Mouse (Mus musculus) kidney, adult 18-20 months (tissue): ENCODE results near the gene Hoxb5.

ENCODE experiments used
- DNase-seq: peaks from one replicate; pipeline ENCODE4 v3.0.0; 2021

Gene Hoxb5

GRCm38 (mm10) chr11:96342576-96342930 is 39.4 kb downstream of the Hoxb5 start:
- DNase-seq: peak; percentile 49

GRCm38 (mm10) chr11:96343206-96343745 is 40.1 kb downstream of the Hoxb5 start:
- DNase-seq: peak; percentile 48

DNA sequence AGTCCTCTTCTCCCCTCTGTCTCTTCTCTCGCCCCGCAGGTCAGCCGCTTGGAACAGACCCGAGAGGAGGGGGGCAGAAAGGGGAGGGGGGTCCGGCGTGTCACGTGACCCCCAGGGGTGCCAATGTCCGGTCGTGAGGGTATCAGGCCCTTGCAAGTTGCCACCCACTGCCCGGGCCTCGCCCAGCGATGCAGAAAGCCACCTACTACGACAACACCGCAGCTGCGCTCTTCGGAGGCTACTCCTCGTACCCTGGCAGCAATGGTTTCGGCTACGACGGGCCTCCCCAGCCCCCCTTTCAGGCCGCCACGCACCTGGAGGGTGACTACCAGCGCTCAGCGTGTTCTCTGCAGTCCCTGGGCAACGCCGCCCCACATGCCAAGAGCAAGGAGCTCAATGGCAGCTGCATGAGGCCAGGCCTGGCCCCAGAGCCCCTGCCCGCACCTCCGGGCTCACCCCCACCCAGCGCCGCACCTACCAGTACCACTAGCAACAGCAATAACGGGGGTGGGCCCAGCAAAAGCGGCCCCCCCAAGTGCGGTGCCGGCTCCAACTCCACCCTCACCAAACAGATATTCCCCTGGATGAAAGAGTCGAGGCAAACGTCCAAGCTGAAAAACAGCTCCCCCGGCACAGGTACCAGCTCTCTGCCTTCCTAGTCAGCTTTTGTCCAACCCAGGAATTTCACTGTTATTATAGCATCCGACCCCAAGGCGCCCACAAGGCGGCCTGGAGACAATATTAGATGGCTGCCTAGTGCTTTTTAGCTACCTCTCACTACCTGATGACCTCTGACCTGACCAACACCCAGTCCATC is 41.1 kb downstream of the Hoxb5 start:
- peak; percentile 67 for DNase-seq

DNA sequence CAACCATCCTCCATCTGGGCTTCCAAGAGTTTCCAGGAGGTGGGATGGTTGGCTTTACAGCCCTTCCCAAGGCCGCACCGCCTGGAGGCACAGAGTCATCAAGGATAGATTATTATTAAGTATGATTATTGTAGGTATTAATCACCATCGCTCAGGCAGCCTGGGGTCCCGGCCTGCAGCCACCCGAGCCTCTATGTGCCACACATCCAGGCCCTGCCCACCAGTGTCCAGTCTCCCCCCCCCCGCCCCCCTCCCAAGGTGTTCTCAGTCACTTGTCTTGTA is 41.7 kb downstream of the Hoxb5 start:
- DNase-seq: no peak

- peak; percentile 41 for DNase-seq
Observed at GRCm38 (mm10) chr11:96345220-96345892, 42.2 kb downstream of the Hoxb5 start.

GRCm38 (mm10) chr11:96345893-96346806 is 43.0 kb downstream of the Hoxb5 start:
- peak; percentile 79 for DNase-seq

DNA sequence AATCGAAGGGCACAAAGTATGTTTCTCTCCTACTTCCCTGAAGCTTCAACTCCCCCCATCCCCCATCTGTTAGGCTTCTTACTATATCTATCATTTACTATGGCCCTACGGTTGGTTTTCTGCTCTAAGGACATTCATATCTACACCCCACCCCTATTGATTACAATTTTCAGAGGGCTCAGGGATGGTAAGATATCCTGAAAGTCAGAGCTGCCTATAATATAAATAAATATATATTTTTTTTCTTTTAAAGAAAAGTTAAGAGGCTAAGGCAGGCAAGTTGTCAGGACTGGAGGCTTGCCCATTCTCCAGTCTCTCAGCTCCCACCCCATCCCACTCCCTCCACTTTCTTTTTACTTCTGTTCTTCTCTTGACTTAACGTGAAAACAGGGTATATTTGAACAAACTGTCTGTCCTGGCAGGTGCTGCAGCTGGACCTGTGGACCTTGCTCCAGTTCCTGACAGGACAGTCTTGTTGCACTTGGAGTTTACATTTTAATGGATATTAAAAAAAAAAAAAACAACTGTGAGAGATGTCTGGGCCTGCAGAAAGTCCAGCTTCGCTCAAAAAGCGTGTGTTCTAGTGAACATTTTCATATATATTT is 43.9 kb downstream of the Hoxb5 start:
- peak; percentile 46 for DNase-seq

DNA sequence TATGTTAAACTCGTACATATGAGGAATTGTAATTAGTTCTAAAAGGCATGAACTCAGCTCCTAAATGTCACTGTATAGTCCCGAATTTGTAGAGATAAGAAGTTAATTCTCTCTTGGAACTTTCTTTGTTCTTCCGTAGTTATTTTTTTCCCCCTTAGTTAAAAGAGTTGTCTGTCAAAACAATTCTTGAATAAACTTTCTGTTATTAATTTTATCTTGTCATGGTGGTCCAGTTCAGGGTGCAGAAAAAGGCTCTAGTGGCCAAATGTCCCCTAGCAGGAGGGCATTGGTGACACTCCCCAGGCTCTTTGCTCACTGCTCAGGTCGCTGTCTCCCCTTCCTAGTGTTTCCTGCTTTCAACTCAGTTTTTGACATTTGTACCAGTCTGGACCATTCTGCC is 44.6 kb downstream of the Hoxb5 start:
- DNase-seq: no peak

DNA sequence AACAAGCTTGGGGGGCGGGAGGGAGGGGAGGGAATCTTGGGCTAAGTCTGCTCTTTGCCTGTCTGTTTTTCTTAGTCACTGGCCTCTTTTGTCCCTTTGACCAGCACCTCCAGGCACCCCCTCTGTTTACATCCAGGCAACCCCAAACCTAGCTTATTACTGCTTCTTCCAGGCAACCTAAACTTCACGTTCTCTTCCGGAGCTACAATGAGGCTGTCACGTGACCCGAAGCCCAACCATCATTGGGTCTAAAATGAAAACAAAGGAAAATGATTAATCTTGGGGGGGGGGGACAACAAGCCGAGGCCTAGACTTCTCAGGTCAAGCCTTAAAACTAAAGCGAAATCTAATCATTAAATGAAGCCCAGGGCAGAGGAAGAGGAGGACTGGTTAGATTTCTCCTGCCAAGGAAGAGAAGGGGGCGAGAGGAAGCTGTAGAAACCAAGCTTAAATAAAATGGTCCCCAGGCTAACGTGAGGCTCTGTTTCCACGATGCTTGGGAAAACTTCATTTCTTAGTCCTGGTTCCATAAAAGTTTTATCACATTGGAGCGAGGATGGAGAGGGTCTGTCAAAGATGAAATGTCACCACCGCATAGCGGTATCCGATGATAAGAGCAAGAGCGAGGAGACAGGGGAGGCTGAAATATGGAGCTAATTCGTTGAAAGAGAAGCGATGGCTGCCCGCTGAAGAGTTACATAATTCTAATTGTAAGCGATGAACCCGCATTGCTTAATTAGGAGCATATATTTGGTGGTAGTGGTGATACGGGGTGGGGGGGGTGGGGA is 45.2 kb downstream of the Hoxb5 start:
- DNase-seq: peak; percentile 77

DNA sequence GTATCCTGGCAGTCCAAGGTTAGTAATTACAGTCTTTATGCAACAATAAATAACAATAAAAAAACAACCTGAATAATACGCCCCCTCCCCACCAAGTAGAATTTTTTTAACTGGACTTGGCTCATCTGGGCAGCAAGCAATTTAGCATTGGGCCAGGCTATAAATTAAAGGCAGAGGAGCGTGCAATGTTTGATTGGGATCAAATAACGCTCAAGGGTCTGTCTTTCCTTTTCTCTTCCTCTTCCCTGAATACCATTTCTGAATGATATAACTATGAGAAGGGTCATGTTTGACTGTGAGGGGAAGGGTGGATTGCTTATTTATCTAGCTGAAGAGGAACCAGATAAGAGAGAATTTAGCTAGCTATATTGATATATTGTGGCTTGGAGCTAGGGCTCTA is 45.9 kb downstream of the Hoxb5 start:
- DNase-seq: no peak

GRCm38 (mm10) chr11:96349491-96350340 is 46.6 kb downstream of the Hoxb5 start:
- peak; percentile 72 for DNase-seq

- no peak for DNase-seq
Observed at GRCm38 (mm10) chr11:96350341-96350624, 47.1 kb downstream of the Hoxb5 start, which contains the start of gene Hoxb2. Gene Hoxb2 (plus strand): TSS chr11:96350525.

DNA sequence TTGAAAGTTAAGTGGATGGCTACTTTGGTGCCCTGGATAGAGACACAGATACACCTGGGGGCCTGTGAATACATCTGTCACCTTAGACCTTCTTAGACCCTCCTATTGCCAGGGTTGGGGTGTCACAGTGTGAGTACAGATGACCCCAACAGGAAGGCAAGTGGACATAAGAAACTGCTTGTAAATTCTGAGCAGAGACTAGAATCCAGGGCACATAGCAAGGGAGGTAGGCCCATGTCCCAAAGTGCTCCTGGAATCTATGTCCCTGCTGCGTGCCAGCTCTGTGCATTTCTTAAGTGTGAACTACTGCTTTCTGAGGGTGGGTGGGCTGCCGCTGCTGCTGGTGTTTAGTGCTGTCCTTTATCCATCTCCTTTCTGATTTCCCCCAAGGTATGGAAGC is 47.7 kb downstream of the Hoxb5 start:
- peak; percentile 26 for DNase-seq

DNA sequence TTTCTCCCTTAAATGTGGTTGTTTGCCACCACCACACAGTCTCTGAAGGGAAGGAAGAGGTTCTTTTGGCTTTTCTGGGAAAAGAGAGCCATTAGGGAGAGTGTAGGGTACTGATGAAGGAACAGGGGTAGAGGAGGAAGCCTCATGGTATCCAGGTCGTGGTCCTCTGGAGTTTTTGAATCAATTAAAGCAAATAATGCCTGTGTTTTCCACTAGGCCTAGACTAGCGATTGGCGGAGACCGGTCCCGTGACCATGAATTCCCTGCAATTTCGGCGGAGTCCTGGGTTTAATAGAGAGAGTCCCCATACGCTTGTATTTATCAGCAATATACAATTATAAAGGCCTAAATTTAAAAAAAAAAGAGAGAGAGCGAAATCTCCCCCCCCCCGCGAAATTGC is 48.2 kb downstream of the Hoxb5 start:
- peak; percentile 67 for DNase-seq

DNA sequence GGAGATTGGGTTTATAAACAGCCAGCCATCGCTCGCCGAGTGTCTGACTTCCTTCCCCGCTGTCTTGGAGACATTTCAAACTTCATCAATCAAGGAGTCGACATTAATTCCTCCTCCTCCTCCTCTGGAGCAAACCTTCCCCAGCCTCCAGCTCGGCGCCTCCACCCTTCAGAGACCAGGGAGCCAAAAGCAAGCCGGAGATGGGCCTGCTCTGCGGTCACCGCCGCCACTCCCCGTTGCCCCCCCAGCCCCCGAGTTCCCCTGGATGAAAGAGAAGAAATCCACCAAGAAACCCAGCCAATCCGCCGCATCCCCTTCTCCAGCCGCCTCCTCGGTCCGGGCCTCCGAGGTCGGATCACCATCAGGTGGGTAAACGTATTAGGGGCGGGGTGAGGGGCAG is 48.7 kb downstream of the Hoxb5 start:
- peak; percentile 75 for DNase-seq

GRCm38 (mm10) chr11:96352691-96353521 is 49.8 kb downstream of the Hoxb5 start:
- peak; percentile 85 for DNase-seq

GRCm38 (mm10) chr11:96353522-96353841 is 50.3 kb downstream of the Hoxb5 start:
- DNase-seq: no peak

- DNase-seq: peak; percentile 59
Observed at GRCm38 (mm10) chr11:96353939-96354338, 50.8 kb downstream of the Hoxb5 start.

GRCm38 (mm10) chr11:96354376-96354775 is 51.2 kb downstream of the Hoxb5 start:
- DNase-seq: peak; percentile 81

DNA sequence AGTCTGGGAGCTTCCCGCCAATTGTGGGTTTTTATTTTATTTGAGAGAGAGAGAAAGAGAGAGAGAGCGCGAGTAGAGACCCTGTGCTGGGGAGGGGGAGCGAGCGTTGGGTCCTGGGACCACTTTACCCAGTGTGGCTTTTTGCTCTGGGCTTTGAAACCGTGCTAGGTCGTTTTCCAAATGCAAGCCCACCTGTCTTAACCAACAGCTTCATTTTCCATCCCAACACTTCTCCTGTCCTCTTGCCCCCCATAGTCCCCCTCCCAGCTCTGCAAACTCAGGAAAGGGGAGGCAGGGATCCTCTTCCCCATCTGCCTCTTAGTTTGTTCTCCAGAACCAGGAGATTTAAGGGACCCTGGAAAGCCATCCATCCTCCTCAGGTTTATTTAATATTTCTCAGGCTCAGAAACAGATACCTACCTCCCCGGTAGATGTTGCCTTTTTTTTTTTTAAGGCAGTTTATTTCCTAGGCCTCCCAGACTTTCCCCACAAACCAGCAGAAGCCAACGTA is 51.7 kb downstream of the Hoxb5 start:
- no peak for DNase-seq
